Mouse (Mus musculus) liver, adult 2 months (tissue): ENCODE measurements around the gene Nat8f1.

Experiments
- CTCF ChIP-seq: fragments of 200-500 bp; IDR thresholded peaks from 2 replicates; pipeline ENCODE4 v1.5.1; 2011; ENCODE audit warnings: low read depth, low read length, control low read depth
- POLR2A ChIP-seq: fragments of 200-500 bp; IDR thresholded peaks from 2 replicates; pipeline ENCODE4 v1.6.1; 2011; ENCODE audit warnings: low read length, control low read depth; ENCODE audit not compliant: insufficient read depth; ENCODE audit errors: extremely low read depth

- no peak for TF ChIP-seq CTCF
- no peak for TF ChIP-seq POLR2A
Observed at GRCm38 (mm10) chr6:85923643-85924042, 8.2 kb upstream of the Nat8f1 start.
